Mouse (Mus musculus): Measurements from ENCODE around the gene Traf3ip1. TPM values are rescaled to one million over a fixed set of nuclear protein-coding genes. Genes with fewer than 3 reads are reported as not detected.

Traf3ip1 gene
- polyA plus RNA-seq, 1 experiment from 2014 or later, result 2.5 TPM

DNA sequence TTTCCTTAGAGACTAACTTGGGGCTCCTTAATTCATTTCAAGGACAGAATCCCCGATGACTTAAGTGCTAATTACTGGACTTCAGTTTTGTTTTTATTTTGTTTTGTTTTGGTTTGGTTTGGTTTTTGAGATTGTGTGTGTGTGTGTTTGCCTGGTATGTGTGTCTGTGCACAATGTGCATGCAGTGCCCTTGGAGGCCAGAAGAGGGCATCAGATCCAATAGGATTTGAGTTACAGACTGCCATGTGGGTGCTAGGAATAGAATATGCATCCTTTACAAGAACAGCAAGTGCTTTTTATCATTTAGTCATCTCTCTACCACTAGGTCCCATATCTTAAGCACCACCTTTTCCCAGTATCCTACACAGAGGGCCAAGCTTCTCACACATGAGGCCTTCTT lies 15.5 kb upstream of the Traf3ip1 start:
- H3K4me3 ChIP-seq (ENCODE audit: low read depth, low read length), result no peak overlapping the region
- 74% methylated on average over 1 of the region's 1 CpGs for WGBS (ENCODE audit: insufficient replicate concordance)
- peaks cover 3% of the 10 kb centered on the region; the same call in 1 of the 2 replicates for H3K4me1 ChIP-seq (ENCODE audit: insufficient read depth)
- no peak for ATAC-seq
- H3K27ac ChIP-seq (ENCODE audit: low read depth), result no peak overlapping the region
- H3K9ac ChIP-seq (replicated peaks), result no peak overlapping the region
- no peak overlapping the region for H3K4me2 ChIP-seq (ENCODE audit: low read depth, low read length)
- no peaks in the 10 kb centered on the region for H3K9me3 ChIP-seq (ENCODE audit: low read length)
- no peak for DNase-seq
- H3K36me3 ChIP-seq (replicated peaks; ENCODE audit: insufficient read depth, low read length), result no peaks in the 10 kb centered on the region
- H3K27me3 ChIP-seq (ENCODE audit: insufficient read depth, low read length), result no peaks in the 10 kb centered on the region
- TF ChIP-seq EP300 (IDR thresholded peaks at IDR 0.05; ENCODE audit: low read depth), result no peak
- TF ChIP-seq CTCF (IDR thresholded peaks at IDR 0.05; ENCODE audit: low read depth), result peak; percentile 37

DNA sequence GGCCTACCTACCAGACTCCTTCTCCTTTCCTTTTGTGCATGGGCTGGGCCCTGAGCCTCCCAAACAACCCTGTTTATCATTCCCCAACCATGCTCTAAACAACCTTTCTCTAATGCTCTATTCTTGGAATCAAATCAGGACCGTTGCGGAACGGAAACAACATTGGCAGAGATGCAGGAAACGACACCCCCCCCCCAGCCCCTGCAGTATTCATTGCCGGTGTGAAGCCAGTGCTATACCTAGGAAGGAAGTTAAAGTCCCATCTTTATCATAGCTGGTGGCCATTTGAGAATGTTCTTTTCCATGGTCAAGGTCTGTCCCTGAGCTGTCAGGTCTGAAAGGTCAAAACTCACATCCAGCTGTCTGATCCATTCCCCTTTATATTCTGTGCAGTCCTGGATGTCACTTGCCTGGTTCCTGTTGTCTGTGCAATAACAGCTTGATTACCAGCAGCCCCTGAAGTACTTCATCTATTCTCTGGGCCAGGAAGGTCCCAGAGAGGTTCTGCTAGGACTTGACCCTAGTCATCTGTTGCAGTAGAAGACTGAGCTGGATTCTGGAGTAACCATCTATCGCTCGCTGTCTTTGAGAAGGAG lies 11.7 kb upstream of the Traf3ip1 start:
- DNase-seq (no peak), ATAC-seq (peak; percentile 54; the same call in 1 of the 2 replicates)
- Histone ChIP-seq H3K4me1 (ENCODE audit: insufficient read depth) (peaks cover 3% of the 10 kb centered on the region; the same call in 1 of the 2 replicates), H3K9me3 (ENCODE audit: low read length) (no peaks in the 10 kb centered on the region), H3K4me3 (ENCODE audit: low read depth, low read length) (no peak overlapping the region), H3K4me2 (ENCODE audit: low read depth, low read length) (no peak overlapping the region), H3K36me3 (replicated peaks; ENCODE audit: insufficient read depth, low read length) (no peaks in the 10 kb centered on the region), H3K9ac (replicated peaks) (no peak overlapping the region), H3K27ac (ENCODE audit: low read depth) (peak overlapping the region; percentile 57; the same call in 1 of the 2 replicates), H3K27me3 (ENCODE audit: insufficient read depth, low read length) (no peaks in the 10 kb centered on the region)
- TF ChIP-seq CTCF (IDR thresholded peaks at IDR 0.05; ENCODE audit: low read depth), result no peak
- no peak for TF ChIP-seq EP300 (IDR thresholded peaks at IDR 0.05; ENCODE audit: low read depth)
- WGBS (ENCODE audit: insufficient replicate concordance), result 47% methylated on average over 7 of the region's 7 CpGs

DNA sequence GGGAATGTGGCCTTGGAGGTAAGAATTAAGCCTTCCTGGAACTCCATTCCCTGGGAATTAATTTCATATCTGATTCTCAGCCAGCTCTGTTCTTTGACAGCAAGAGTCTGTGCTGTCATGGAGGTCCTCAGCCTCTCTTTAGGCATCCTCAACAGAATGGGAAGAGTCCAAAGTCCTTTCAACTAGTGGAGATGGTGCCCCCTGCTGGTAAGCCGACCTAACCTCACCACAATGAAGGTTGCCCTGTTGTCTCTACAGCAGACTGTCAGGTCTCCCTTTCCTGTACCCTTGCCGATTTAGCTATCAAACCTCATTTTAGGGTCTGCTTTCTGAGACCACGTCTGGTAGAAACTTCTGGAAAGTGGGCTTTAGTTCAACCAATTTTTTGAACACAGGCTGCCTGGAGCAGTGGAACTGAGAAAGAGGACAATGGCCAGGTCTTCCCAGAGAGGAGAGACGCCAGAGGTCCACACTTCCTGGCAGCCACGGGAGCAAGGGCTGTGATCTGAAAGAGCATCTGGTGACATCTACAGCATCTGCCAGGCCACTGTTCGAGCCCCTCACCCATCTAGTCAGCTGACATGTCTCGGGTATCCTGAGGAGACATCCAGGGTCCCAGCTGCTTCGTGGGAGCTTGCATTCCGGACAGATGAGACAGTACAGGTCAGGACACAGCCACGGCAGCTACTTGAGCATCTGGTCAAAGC lies 11.0 kb upstream of the Traf3ip1 start:
- ATAC-seq (peak; percentile 77), DNase-seq (peak; percentile 85)
- 42% methylated on average over 10 of the region's 10 CpGs for WGBS (ENCODE audit: insufficient replicate concordance)

DNA sequence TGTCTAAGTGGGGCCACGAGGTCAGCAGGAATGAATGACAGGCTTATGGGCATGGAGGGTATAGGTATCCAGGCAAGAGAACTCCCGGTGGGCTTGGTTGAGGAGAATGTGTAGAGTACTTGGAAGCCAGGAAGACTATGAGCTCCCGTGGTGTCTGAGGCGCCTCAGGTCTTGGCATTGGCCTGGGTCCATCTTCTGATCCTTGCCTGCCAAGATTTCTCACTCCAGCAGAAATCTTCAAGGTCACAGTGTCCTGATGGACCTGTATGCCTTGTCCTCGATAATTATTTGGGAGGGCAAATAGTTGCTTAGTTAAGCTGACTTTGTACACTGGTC lies 10.5 kb upstream of the Traf3ip1 start:
- no peak for ATAC-seq
- 68% methylated on average over 5 of the region's 5 CpGs for WGBS (ENCODE audit: insufficient replicate concordance)

More for the DNA sequence above, 11.0 kb upstream of the Traf3ip1 start:
- TF ChIP-seq CTCF (IDR thresholded peaks at IDR 0.05; ENCODE audit: low read depth), result peak; percentile 90
- no peak for TF ChIP-seq EP300 (IDR thresholded peaks at IDR 0.05; ENCODE audit: low read depth)
- peak overlapping the region; percentile 57; the same call in 1 of the 2 replicates for H3K27ac ChIP-seq (ENCODE audit: low read depth)
- H3K9ac ChIP-seq (replicated peaks), result no peak overlapping the region
- H3K9me3 ChIP-seq (ENCODE audit: low read length), result no peaks in the 10 kb centered on the region
- peaks cover 3% of the 10 kb centered on the region; the same call in 1 of the 2 replicates for H3K4me1 ChIP-seq (ENCODE audit: insufficient read depth)
- no peak overlapping the region for H3K4me2 ChIP-seq (ENCODE audit: low read depth, low read length)
- no peaks in the 10 kb centered on the region for H3K27me3 ChIP-seq (ENCODE audit: insufficient read depth, low read length)
- H3K4me3 ChIP-seq (ENCODE audit: low read depth, low read length), result no peak overlapping the region
- H3K36me3 ChIP-seq (replicated peaks; ENCODE audit: insufficient read depth, low read length), result no peaks in the 10 kb centered on the region

DNA sequence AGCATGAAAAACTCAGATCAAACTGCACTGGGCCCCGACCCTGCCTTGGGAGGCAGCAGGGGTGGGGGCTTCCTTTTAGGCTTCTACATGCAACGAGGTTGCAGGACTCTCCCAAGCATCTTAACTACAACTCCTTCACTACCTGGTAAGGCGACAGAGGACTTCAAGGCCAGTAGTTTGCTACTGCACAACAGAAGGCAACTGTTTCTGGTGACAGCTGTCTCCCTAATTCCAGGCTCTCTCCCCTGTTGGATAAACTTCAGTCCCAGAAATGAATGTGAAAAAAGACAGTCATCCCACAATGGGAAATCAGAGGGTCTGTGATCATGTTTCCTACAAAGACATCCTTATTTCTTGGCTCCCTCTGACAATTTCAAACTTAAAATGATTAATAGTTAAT lies 9.0 kb upstream of the Traf3ip1 start:
- no peaks in the 10 kb centered on the region for H3K36me3 ChIP-seq (replicated peaks; ENCODE audit: insufficient read depth, low read length)
- no peaks in the 10 kb centered on the region for H3K27me3 ChIP-seq (ENCODE audit: insufficient read depth, low read length)
- peaks cover 8% of the 10 kb centered on the region for H3K4me1 ChIP-seq (ENCODE audit: insufficient read depth)
- H3K9me3 ChIP-seq (ENCODE audit: low read length), result no peaks in the 10 kb centered on the region
- no peak overlapping the region for H3K4me2 ChIP-seq (ENCODE audit: low read depth, low read length)
- H3K27ac ChIP-seq (ENCODE audit: low read depth), result no peak overlapping the region
- no peak overlapping the region for H3K9ac ChIP-seq (replicated peaks)
- ATAC-seq (no peak), DNase-seq (no peak)
- no peak overlapping the region for H3K4me3 ChIP-seq (ENCODE audit: low read depth, low read length)
- TF ChIP-seq CTCF (IDR thresholded peaks at IDR 0.05; ENCODE audit: low read depth), result no peak
- TF ChIP-seq EP300 (IDR thresholded peaks at IDR 0.05; ENCODE audit: low read depth), result no peak
- WGBS (ENCODE audit: insufficient replicate concordance), result 73% methylated on average over 3 of the region's 3 CpGs

More for the DNA sequence above, 10.5 kb upstream of the Traf3ip1 start:
- no peak for DNase-seq
- H3K4me3 ChIP-seq (ENCODE audit: low read depth, low read length), result no peak overlapping the region
- no peaks in the 10 kb centered on the region for H3K36me3 ChIP-seq (replicated peaks; ENCODE audit: insufficient read depth, low read length)
- no peak overlapping the region for H3K27ac ChIP-seq (ENCODE audit: low read depth)
- no peaks in the 10 kb centered on the region for H3K27me3 ChIP-seq (ENCODE audit: insufficient read depth, low read length)
- no peak overlapping the region for H3K4me2 ChIP-seq (ENCODE audit: low read depth, low read length)
- no peak overlapping the region for H3K9ac ChIP-seq (replicated peaks)
- no peaks in the 10 kb centered on the region for H3K9me3 ChIP-seq (ENCODE audit: low read length)
- H3K4me1 ChIP-seq (ENCODE audit: insufficient read depth), result peaks cover 3% of the 10 kb centered on the region; the same call in 1 of the 2 replicates
- TF ChIP-seq CTCF (IDR thresholded peaks at IDR 0.05; ENCODE audit: low read depth), result no peak
- no peak for TF ChIP-seq EP300 (IDR thresholded peaks at IDR 0.05; ENCODE audit: low read depth)

DNA sequence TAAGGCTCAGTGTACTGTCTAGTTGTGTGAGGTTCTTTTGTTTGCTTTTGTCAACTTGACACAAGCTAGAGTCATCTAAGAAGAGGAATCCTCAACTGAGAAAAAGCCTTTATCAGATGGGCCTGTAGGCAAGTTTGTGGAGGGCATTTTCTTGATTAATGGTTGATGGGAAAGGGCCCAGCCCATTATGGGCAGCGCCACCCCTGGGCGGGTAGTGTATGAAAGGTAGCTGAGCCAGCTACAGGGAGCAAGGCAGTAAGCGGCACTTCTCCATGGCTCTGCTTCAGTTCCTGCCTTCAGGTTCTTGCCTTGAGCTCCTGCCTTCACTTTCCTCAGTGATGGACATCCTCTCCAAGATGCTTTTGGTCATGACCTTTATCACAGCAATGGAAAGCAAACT lies 8.3 kb upstream of the Traf3ip1 start:
- Histone ChIP-seq H3K27me3 (ENCODE audit: insufficient read depth, low read length) (no peaks in the 10 kb centered on the region), H3K36me3 (replicated peaks; ENCODE audit: insufficient read depth, low read length) (no peaks in the 10 kb centered on the region), H3K27ac (ENCODE audit: low read depth) (no peak overlapping the region), H3K9me3 (ENCODE audit: low read length) (no peaks in the 10 kb centered on the region), H3K4me3 (ENCODE audit: low read depth, low read length) (no peak overlapping the region), H3K9ac (replicated peaks) (no peak overlapping the region), H3K4me2 (ENCODE audit: low read depth, low read length) (no peak overlapping the region), H3K4me1 (ENCODE audit: insufficient read depth) (peaks cover 10% of the 10 kb centered on the region)
- DNase-seq (no peak), ATAC-seq (no peak)
- WGBS (ENCODE audit: insufficient replicate concordance), result 83% methylated on average over 3 of the region's 3 CpGs
- TF ChIP-seq EP300 (IDR thresholded peaks at IDR 0.05; ENCODE audit: low read depth), result no peak
- TF ChIP-seq CTCF (IDR thresholded peaks at IDR 0.05; ENCODE audit: low read depth), result no peak
